Mouse (Mus musculus): Measurements from ENCODE around the gene Serpina10.
"Not testable (repeated sequence)": the region's sequence is repeated elsewhere in the genome, so short reads cannot be mapped to it uniquely, and the experiment has no call there.

Serpina10 gene

GRCm38 (mm10) chr12:103615734-103616133, 15.5 kb downstream of the Serpina10 start:
- DNase-seq (ENCODE audit: low read depth, low spot score), result no peak

GRCm38 (mm10) chr12:103615141-103615540, 16.1 kb downstream of the Serpina10 start:
- no peak for DNase-seq (ENCODE audit: low read depth, low spot score)

GRCm38 (mm10) chr12:103601839-103602238, 29.4 kb downstream of the Serpina10 start:
- no peak for DNase-seq (ENCODE audit: low read depth, low spot score)

- no peak for DNase-seq (ENCODE audit: low read depth, low spot score)
Measured at GRCm38 (mm10) chr12:103600364-103600763, 30.9 kb downstream of the Serpina10 start.

GRCm38 (mm10) chr12:103598411-103598810, 32.8 kb downstream of the Serpina10 start:
- no peak for DNase-seq (ENCODE audit: low read depth, low spot score)

- no peak for DNase-seq (ENCODE audit: low read depth, low spot score)
Measured at GRCm38 (mm10) chr12:103583771-103584170, 47.5 kb downstream of the Serpina10 start.

- not testable (repeated sequence) for DNase-seq (ENCODE audit: low read depth, low spot score)
Measured at GRCm38 (mm10) chr12:103578148-103578547, 53.1 kb downstream of the Serpina10 start.

- DNase-seq (ENCODE audit: low read depth, low spot score), result no peak
Measured at GRCm38 (mm10) chr12:103569690-103570089, 61.6 kb downstream of the Serpina10 start.

- no peak for DNase-seq (ENCODE audit: low read depth, low spot score)
Measured at GRCm38 (mm10) chr12:103567129-103567528, 64.1 kb downstream of the Serpina10 start.

- no peak for DNase-seq (ENCODE audit: low read depth, low spot score)
Measured at GRCm38 (mm10) chr12:103565151-103565550, 66.1 kb downstream of the Serpina10 start.

All from telencephalon, adult 2 months (tissue).